Mouse (Mus musculus): ENCODE data around the gene Ccdc149. TPM values are rescaled to one million over a fixed set of nuclear protein-coding genes. Genes with fewer than 3 reads are reported as not detected.

Gene Ccdc149
- total and polyA plus RNA-seq, 3 experiments, result not detected

DNA sequence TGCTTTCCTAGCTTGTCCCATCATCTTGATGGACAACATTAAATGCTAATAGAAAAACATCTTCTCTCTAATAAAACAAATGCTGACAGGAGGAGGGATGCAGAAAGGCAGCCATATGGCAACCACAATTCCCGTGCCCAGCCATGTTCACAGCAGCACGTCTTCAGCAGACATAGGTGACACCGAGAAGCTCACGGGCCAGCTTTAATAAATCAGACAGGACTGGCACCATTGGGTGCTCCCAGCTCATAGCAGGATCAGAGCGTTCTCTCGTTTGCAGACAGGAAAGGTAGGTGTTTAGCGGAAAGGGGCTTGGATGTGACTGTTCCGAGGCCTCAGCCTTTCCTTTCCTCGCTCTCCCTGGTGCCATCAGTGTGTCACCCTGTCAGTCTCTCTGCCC is 95.5 kb downstream of the Ccdc149 start:
- peaks cover 0 to 16% of the 10 kb centered on the region in 2 experiments; a peak in 2 of 4 replicates for H3K4me1 ChIP-seq (ENCODE audit: control insufficient read depth in 1 of 2, insufficient read depth in 2 of 2)
- TF ChIP-seq ZNF384 (IDR thresholded peaks at IDR 0.05; ENCODE audit: low read depth, low read length), result no peak
- TF ChIP-seq HCFC1 (IDR thresholded peaks at IDR 0.05; ENCODE audit: low read depth, low read length), result no peak
- TF ChIP-seq CHD2 (IDR thresholded peaks at IDR 0.05; ENCODE audit: low read length), result no peak
- no peak for TF ChIP-seq KAT2A (IDR thresholded peaks at IDR 0.05; ENCODE audit: insufficient replicate concordance, low read length)
- TF ChIP-seq JUN (IDR thresholded peaks at IDR 0.05; ENCODE audit: insufficient read depth, low read depth, low read length), result no peak
- TF ChIP-seq ZKSCAN1 (IDR thresholded peaks at IDR 0.05; ENCODE audit: borderline replicate concordance, low read depth, low read length), result no peak
- no peak for TF ChIP-seq EP300 (IDR thresholded peaks at IDR 0.05; ENCODE audit: low read length)
- no peak for TF ChIP-seq NRF1 (IDR thresholded peaks at IDR 0.05; ENCODE audit: low read depth, low read length)
- TF ChIP-seq POLR2AphosphoS2 (IDR thresholded peaks at IDR 0.05; ENCODE audit: low read depth, low read length), result no peak
- TF ChIP-seq MAZ (IDR thresholded peaks at IDR 0.05; ENCODE audit: low read depth, low read length), result no peak
- no peak for TF ChIP-seq MAFK (IDR thresholded peaks at IDR 0.05; ENCODE audit: insufficient replicate concordance, low read length)
- no peak for TF ChIP-seq SIN3A (IDR thresholded peaks at IDR 0.05; ENCODE audit: low read length)
- H3K36me3 ChIP-seq (replicated peaks in 1 of 2; ENCODE audit: control insufficient read depth in 1 of 2, insufficient read depth in 1 of 2, low read length in 1 of 2), result no peaks in the 10 kb centered on the region
- H3K9me3 ChIP-seq (replicated peaks; ENCODE audit: low read length), result no peaks in the 10 kb centered on the region
- H3K4me3 ChIP-seq (replicated peaks in 1 of 3; ENCODE audit: low read depth in 2 of 3, low read length in 2 of 3, poor library complexity in 1 of 3), result no peak overlapping the region
- no peak overlapping the region for H3K9ac ChIP-seq (ENCODE audit: insufficient read depth, low read depth)
- in situ Hi-C loops (cut with MboI; ENCODE audit: low pct_ligation_motif_present, low pct_unique_long_range_greater_than_20kb, low sequenced_read_pairs), result no loop called here
- dilution Hi-C loops (cut with MboI; ENCODE audit: extremely low pct_ligation_motif_present, extremely low pct_unique_long_range_greater_than_20kb, low sequenced_read_pairs), result no loop called here
- H3K27ac ChIP-seq (ENCODE audit: insufficient read depth, low read depth), result no peak overlapping the region
- no peak overlapping the region for H3K4me2 ChIP-seq (ENCODE audit: insufficient read depth, low read depth, poor library complexity, severe bottlenecking)
- no peaks in the 10 kb centered on the region for H3K79me2 ChIP-seq (replicated peaks; ENCODE audit: control insufficient read depth, extremely low read depth, insufficient read depth, poor library complexity, severe bottlenecking)
- no peak for DNase-seq (ENCODE audit: extremely low read depth)
- no peaks in the 10 kb centered on the region for H3K27me3 ChIP-seq (replicated peaks)

GRCm38 (mm10) chr5:52370901-52371300 is 100.4 kb downstream of the Ccdc149 start:
- Histone ChIP-seq H3K4me1 (ENCODE audit: control insufficient read depth in 1 of 2, insufficient read depth in 2 of 2) (peaks cover 0 to 2% of the 10 kb centered on the region in 2 experiments; a peak in 1 of 4 replicates), H3K4me2 (ENCODE audit: insufficient read depth, low read depth, poor library complexity, severe bottlenecking) (no peak overlapping the region), H3K27ac (ENCODE audit: insufficient read depth, low read depth) (no peak overlapping the region), H3K4me3 (replicated peaks in 1 of 3; ENCODE audit: low read depth in 2 of 3, low read length in 2 of 3, poor library complexity in 1 of 3) (no peak overlapping the region), H3K9me3 (replicated peaks; ENCODE audit: low read length) (no peaks in the 10 kb centered on the region), H3K79me2 (replicated peaks; ENCODE audit: control insufficient read depth, extremely low read depth, insufficient read depth, poor library complexity, severe bottlenecking) (no peaks in the 10 kb centered on the region), H3K36me3 (replicated peaks in 1 of 2; ENCODE audit: control insufficient read depth in 1 of 2, insufficient read depth in 1 of 2, low read length in 1 of 2) (no peaks in the 10 kb centered on the region), H3K9ac (ENCODE audit: insufficient read depth, low read depth) (no peak overlapping the region), H3K27me3 (replicated peaks) (no peaks in the 10 kb centered on the region)
- DNase-seq (ENCODE audit: extremely low read depth), result no peak
- dilution Hi-C loops (cut with MboI; ENCODE audit: extremely low pct_ligation_motif_present, extremely low pct_unique_long_range_greater_than_20kb, low sequenced_read_pairs), result no loop called here
- TF ChIP-seq TBP (conservative IDR thresholded peaks at IDR 0.05; ENCODE audit: low read depth, low read length) (no peak), ZC3H11A (IDR thresholded peaks at IDR 0.05; ENCODE audit: low read depth, low read length) (no peak), CHD1 (IDR thresholded peaks at IDR 0.05; ENCODE audit: low read depth, low read length) (no peak), ZKSCAN1 (IDR thresholded peaks at IDR 0.05; ENCODE audit: borderline replicate concordance, low read depth, low read length) (no peak), MXI1 (IDR thresholded peaks at IDR 0.05; ENCODE audit: low read depth, low read length) (no peak), POLR2AphosphoS2 (IDR thresholded peaks at IDR 0.05; ENCODE audit: low read depth, low read length) (no peak), PAX5 (IDR thresholded peaks at IDR 0.05; ENCODE audit: low read length) (no peak), GABPA (IDR thresholded peaks at IDR 0.05; ENCODE audit: insufficient replicate concordance, low read depth, low read length) (no peak), ZNF384 (IDR thresholded peaks at IDR 0.05; ENCODE audit: low read depth, low read length) (no peak), IRF4 (IDR thresholded peaks at IDR 0.05; ENCODE audit: low read depth, low read length) (no peak)
- in situ Hi-C loops (cut with MboI; ENCODE audit: low pct_ligation_motif_present, low pct_unique_long_range_greater_than_20kb, low sequenced_read_pairs), result no loop called here
